Mouse (Mus musculus) cerebellum, postnatal 10 days (tissue): ENCODE results near the gene Pithd1.
"Not testable (repeated sequence)": the region's sequence is repeated elsewhere in the genome, so short reads cannot be mapped to it uniquely, and the experiment has no call there.

Experiments
- DNase-seq, 2 experiments: peaks; one replicate each; pipeline ENCODE4 v3.0.0; 2021; ENCODE audit warnings: mixed read lengths in 2 of 2

Pithd1 gene

GRCm38 (mm10) chr4:135986301-135986942, 642 bp downstream of the Pithd1 start:
- DNase-seq, result no peak

DNA sequence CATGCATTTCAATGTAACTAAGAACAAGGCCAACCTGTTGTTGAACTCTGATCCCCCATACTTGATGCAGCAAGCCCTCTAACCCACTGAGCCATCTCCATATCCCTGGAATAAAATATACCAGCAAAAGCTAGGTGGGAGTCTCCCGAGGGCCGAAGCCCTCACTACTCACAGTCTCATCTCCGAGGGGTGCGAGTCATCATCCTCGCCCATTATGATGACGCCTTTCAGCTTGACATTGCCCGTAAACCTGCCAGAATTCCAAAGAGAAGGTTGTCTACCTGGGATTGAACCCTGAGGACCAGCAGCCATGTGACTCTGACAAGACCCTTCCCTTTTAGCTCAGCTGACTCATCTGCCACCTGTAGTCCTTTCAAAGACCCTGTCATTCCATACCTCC, 1.3 kb downstream of the Pithd1 start:
- DNase-seq, result peak in 1 of 2 experiments; percentile 9

DNA sequence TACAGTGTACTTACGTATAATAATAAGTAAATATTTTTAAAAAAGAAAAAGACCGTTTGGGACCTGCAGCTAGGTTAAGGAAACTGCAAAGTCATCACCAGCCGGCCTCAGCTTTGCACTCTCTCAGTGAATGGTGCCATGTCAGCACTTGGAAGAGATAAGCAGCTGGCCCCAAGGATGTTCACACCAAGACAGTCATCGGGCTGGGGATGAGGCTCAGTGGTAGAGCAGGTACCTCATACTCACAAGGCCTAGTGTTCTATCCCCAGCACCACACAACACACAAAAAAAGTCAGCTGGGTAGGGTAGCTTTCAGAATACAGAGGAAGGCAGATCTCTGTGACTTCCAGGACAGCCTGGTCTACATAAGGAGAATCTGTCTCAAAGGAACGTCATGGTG, 1.9 kb downstream of the Pithd1 start:
- no peak for DNase-seq

- no peak for DNase-seq
Observed at GRCm38 (mm10) chr4:135984556-135984955, 2.5 kb downstream of the Pithd1 start.

DNA sequence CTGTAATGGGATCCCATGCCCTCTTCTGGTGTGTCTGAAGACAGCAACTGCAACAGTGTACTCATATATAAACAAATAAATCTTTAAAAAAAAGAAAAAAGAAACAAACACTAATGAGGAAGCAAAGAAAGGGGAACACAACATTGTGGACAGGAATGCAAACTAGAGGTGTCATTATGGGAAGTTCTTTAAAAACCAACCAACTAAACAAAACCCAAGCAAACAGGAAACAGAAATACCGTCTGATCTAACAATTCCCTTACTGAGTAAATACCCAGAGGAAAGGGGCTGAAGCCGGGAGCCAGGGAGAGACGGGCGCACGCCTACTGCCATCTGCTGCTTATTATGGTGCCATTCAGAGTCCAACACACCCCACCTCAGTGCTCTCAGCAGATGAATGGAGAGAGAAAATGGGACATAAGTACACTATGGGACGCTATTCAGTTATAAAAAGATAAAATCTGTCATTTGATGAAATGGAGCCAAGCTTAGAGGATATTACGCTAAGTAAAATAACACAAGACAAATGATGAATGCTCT, 5.5 kb downstream of the Pithd1 start:
- peak; percentile 39 to 45 for DNase-seq

DNA sequence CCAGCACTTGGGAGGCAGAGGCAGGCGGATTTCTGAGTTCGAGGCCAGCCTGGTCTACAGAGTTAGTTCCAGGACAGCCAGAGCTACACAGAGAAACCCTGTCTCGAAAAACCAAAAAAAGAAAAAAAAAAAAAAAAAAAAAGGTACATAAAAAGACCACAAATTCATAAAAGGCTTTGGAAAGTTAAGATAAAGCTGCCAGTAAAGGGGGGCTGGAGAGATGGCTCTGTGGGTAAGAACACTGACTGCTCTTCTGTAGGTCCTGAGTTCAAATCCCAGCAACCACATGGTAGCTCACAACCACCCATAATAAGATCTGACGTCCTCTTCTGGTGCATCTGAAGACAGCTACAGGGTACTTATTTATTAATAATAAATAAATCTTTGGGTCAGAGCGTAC, 6.8 kb downstream of the Pithd1 start:
- not testable (repeated sequence) for DNase-seq

DNA sequence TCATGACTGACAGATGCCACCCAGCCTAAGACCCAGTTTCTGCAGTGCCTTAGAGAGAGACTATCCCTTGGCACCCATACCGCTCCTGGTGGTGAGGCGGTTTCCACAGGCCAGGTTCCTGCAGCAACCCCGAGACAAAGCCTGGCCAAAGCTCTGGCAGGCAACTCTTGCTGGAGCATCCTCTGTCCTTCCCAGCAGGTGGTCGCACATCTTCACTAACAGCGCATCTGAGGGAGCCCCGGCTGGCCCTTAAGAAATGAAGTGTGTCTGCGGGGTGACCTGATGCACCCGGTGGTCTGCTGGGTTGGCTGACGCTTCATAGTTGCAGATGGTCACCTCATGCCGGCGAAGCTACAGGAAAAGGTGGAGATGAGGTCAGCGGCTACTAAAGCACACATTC, 10.9 kb downstream of the Pithd1 start:
- peak; percentile 18 to 28 for DNase-seq

- DNase-seq, result peak; percentile 7 to 19
Observed at GRCm38 (mm10) chr4:135972911-135973811, 13.9 kb downstream of the Pithd1 start.

- DNase-seq, result peak; percentile 95 to 96
Observed at GRCm38 (mm10) chr4:135972556-135972906, 14.5 kb downstream of the Pithd1 start, which contains the start of gene Lypla2. TSS of gene Lypla2 (minus strand) at chr4:135972626.

DNA sequence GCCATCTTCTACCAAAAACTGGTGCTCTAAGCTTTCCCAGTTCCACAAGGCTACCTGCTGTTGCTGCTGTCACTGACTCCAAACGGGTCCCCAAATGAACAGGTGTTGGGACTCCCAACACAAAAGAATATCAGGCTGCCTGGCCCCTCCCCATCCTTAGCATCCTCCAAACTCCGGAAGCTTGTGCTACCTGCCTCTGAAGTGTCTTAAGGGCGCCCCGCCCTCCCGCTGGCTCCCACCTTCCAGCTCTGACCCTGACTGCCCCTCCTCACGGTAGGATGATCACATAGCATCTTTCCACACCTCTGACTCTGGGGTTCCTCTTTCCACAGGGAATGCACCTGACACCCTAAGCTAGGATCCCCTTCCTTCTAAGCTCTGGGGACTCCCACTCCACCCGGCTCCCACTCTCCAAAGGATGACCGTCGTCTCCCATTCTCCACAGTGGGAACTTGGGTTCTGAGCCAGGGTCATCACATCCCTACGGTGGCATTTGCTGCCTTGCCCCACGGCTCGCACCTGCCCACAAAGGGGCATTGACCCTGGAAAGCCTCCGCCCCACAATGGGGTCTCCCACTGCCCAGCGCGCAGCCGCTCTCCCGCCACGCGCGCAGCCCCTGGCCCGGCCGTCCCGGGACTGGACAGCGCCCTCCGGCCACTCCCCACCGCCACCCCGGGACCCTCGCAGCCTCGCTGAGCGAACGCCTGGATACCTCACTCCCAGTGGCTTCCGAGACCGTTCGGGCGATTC, 15.1 kb downstream of the Pithd1 start:
- DNase-seq, result no peak

DNA sequence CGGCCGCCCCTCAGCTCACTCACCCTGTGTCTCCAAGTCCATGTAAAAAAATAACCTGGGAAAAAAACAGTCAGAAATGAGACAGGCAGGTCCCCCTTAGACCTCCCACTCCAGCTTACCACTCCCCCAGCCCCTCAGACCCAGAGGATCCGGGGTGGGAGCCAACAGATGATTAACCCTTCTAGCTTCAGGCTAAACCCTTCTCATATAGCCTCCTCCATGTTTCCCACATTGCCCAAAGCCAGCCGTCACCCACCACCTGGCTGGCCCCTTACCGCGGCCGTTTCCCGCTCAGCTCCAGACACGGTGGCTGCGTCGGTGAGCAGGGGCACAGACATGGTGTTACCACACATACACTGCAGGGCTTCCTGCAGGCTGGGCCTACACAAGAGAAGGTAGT, 16.5 kb downstream of the Pithd1 start:
- peak in 1 of 2 experiments; percentile 16 for DNase-seq

DNA sequence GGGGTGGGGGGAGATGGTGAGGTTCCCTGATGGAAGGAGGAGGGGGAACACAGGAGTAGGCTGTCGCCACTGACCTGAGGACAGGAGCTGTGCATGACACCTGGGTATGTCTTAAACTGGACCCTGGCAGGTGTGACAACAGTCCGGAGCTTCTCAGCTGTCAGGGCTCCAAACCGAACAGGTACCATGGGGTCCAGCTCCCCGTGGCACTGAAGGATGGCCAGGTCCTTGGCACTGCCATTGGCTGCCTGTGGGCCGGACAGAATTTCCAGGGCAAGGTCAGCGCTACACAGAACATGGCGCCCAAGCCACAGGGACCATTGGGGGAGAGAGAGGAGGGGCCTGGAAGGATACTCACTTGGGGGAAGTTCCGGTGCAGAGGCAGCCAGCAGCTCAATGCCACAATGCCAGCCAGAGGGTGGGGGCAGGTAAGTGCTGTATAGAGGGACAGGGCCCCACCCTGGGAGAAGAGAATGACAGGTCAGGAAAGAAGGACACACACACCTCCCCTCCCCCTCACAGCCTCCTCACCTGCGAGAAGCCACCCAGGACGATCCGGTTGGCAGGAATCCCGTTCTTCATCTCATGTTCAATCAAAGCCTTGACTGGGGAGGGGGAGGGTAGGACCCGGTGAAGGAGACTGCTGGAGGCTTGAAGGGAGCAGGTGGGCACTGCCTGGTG, 17.9 kb downstream of the Pithd1 start:
- DNase-seq, result peak; percentile 34 to 35

DNA sequence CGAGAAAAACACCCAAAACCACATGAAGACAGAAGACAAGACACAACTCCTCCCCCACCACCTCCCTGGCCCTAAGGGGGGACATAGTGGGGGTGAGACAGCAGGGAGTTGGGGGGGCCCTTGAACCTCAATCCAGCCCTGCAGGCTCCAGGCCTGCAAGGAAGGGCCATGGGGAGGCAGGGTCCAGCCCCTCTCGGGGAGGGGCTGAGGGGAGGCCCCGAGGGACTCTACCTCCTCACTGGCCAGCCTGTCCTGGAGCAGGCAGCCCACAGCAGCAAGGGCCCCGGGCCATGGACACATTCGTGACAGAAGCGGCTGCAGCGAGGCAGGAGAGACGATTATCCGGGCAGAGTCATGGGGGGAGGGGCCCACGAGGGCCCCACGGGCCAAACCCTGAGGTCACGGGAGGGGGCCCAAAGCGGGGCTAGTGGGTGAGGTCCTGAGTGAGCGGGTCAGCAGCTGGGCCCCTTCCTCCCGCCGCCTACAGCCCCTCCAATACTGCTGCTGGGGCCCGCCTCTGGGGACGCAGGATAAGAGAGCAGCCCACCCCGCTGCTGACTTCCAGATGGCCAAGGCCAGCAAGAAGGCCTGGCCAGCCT, 18.7 kb downstream of the Pithd1 start:
- peak; percentile 27 to 38 for DNase-seq

DNA sequence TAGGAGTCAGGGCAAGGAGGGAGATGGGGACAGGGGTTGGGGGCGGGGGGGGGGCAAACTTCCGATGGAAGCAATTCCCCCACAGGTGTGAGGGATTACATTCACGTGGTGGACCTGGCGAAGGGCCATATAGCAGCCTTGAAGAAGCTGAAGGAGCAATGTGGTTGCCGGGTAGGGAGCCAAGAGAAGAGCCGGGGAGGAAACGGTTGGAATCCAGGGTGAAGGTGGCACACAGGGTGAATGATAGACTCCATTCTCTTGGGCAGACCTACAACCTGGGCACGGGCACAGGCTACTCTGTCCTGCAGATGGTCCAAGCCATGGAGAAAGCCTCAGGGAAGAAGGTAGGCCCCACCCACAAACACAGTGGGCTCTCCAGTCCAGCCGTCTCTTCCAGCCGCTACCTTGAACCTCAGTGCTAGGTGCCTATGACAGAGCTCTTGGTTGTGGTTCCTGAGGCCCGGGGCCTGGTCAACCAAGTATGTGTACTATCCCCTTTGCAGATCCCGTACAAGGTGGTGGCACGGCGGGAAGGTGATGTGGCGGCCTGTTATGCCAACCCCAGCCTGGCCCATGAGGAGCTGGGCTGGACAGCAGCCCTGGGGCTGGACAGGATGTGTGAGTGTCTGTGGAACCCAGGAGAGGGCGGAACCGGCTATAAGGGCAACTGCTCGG, 19.8 kb downstream of the Pithd1 start:
- peak; percentile 35 to 41 for DNase-seq

- peak in 1 of 2 experiments; percentile 14 for DNase-seq
Observed at GRCm38 (mm10) chr4:135966283-135966682, 20.8 kb downstream of the Pithd1 start.

- no peak for DNase-seq
Observed at GRCm38 (mm10) chr4:135965113-135965512, 22.0 kb downstream of the Pithd1 start.

GRCm38 (mm10) chr4:135964426-135964825, 22.6 kb downstream of the Pithd1 start:
- DNase-seq, result peak; percentile 70 to 73

DNA sequence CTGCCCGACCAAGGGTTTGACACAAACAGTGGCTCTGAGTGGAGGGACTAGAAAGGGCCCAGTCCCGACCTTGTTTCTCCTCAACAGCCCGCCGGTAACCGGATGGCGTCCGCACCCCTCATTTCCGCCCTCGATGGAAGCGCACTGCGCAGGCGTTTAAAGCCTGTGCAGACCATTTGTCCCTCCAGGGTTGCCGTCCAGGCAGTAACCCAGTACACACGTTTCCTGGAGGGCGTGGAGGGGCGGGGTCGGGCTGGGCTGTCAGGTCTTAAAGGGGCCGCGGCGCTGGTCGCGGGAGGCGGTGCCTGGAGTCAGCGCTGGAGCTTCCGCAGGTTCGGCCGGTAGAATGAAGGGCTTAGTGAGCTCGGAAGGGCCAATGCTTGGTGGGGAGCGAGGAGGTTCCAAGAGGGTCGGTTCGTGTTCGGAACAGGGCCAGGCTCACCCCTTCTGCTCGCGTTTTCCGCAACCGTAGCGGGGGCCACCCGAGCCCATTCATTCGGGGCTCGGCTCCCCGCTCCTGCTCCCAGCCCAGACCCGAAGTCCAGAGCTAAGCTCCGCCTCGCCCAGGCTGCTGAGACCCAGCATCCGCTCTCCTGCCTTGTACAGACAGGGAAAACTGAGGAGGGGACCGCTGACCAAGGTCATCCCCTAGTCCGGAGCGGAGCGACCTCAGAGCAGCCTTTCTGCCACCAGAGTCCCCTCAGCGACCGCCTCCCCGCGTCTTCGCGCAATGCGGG, 23.4 kb downstream of the Pithd1 start, which contains the start of gene Gale:
Gene Gale (plus strand): TSS at position 271 of the 737 bp plus-strand sequence.
- peak; percentile 97 to 98 for DNase-seq

DNA sequence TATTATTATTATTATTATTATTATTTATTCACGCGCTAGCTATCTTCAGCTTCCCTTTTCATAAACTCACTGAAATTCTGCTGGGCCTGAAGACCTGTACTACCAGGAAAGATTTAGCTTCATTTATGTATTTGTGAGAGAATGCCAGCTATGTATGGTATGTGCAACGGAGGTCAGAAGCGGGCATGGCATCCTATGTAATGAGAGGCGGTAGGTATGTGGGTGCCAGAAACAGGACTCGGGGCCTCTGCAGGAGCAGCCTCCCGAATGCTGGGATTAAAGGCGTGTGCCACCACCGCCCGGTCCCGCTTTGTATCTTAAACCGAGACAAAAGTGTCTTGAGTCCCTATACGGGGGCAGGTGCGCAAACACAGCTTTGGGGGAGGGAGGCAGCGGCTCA, 24.1 kb downstream of the Pithd1 start:
- no peak for DNase-seq

DNA sequence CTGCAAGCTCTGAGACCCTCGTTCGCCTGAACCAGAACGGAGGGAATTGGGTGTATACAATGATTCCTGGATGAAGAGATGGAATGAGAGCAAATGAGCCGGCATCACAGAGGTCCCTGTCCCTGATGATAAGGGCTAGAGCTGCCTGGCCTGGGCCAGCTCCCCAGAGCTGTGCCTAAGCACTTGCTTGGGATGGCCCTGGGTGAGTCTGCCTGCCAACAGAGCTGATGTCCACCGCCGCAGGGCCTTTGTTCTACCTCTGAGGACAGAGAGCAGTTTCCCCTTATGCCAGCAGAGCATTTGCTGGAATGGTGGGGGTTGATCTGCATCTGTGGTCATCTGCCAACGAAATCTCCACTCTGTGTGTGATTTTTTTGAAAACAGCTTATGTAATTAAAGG, 24.9 kb downstream of the Pithd1 start:
- peak; percentile 19 to 20 for DNase-seq

DNA sequence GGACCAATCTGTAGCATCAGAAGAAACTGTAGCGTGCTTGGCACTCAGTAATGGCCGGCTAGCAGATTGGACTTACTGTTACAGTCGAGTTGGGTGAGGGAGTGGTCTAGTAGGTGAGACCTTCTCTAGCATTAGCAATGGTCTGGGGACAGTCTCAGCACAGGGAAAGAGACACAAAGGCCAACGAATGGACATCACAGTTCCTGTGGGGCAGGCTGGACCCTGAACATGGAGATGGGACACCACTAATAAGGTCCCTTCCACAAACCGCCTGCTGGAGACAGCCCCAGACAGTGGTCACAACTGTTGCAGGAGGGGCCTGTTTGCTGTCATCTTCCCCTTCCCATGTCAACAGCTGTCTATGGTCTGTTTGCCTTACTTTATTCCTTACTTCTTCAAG, 25.4 kb downstream of the Pithd1 start:
- DNase-seq, result peak; percentile 5 to 9
